Mouse (Mus musculus) embryonic facial prominence, embryonic 10.5 days (tissue): ENCODE results near the gene Pyroxd2. TPM values are rescaled to one million over a fixed set of nuclear protein-coding genes. Genes with fewer than 3 reads are reported as not detected.
"Not testable (repeated sequence)": the region's sequence is repeated elsewhere in the genome, so short reads cannot be mapped to it uniquely, and the experiment has no call there.

Experiments used
- DNase-seq: peaks from one replicate; pipeline ENCODE4 v3.0.0-alpha.2; 2017; ENCODE audit warnings: low spot score
- H3K27ac ChIP-seq: fragments of 300-500 bp; sonication (generic); replicated peaks from 2 replicates; pipeline ENCODE4 v1.5.1; 2016; ENCODE audit warnings: mild to moderate bottlenecking
- H3K27me3 ChIP-seq: fragments of 300-500 bp; sonication (generic); replicated peaks from 2 replicates; pipeline ENCODE4 v1.6.1; 2016; ENCODE audit warnings: low read depth, mild to moderate bottlenecking; ENCODE audit not compliant: poor library complexity, severe bottlenecking
- H3K36me3 ChIP-seq: fragments of 300-500 bp; sonication (generic); replicated peaks from 2 replicates; pipeline ENCODE4 v1.6.1; 2016; ENCODE audit warnings: mild to moderate bottlenecking, moderate library complexity
- H3K4me1 ChIP-seq: fragments of 300-500 bp; sonication (generic); 2 replicates; pipeline ENCODE4 v1.6.1; 2016
- H3K4me3 ChIP-seq: fragments of 300-500 bp; sonication (generic); 2 replicates; pipeline ENCODE4 v1.5.1; 2016; ENCODE audit warnings: mild to moderate bottlenecking, moderate library complexity
- H3K9me3 ChIP-seq: fragments of 300-500 bp; sonication (generic); 2 replicates; pipeline ENCODE4 v1.6.1; 2016; ENCODE audit warnings: mild to moderate bottlenecking
- WGBS: fragments of 180-500 bp; shearing (Covaris S2); methylation state at CpG from one replicate; pipeline ENCODE4 v1.1.7; 2016; 5-methylcytosine and 5-hydroxymethylcytosine counted together
- polyA plus RNA-seq: library from polyadenylated mRNA; unstranded; fragments of >200 nt; fragmentation: Nextera tagmentation; extraction: Ambion mirVana; gene quantifications from 2 replicates; pipeline ENCODE4 v1.2.1, GENCODE M21; 2016

Gene Pyroxd2
- 1.00 and 1.0 TPM in 2 replicates for polyA plus RNA-seq

GRCm38 (mm10) chr19:42752363-42752931 lies at the start of gene Pyroxd2:
Pyroxd2 (minus strand) TSS chr19:42752775.
- WGBS, result 4% methylated on average over 22 of the region's 22 CpGs
- peaks cover 55% of the 10 kb centered on the region for H3K4me1 ChIP-seq
- H3K27me3 ChIP-seq, result peaks cover 10% of the 10 kb centered on the region; the same call in 1 of the 2 replicates
- no peaks in the 10 kb centered on the region for H3K36me3 ChIP-seq
- peak within 1 kb of the TSS; percentile 87 for H3K27ac ChIP-seq
- peak; percentile 82 for DNase-seq
- no peaks in the 10 kb centered on the region for H3K9me3 ChIP-seq
- H3K4me3 ChIP-seq, result peak within 1 kb of the TSS; percentile 54

- Histone ChIP-seq H3K36me3 (no peaks in the 10 kb centered on the region), H3K4me3 (no peak overlapping the region), H3K4me1 (peaks cover 32% of the 10 kb centered on the region), H3K9me3 (no peaks in the 10 kb centered on the region), H3K27me3 (peaks cover 42% of the 10 kb centered on the region), H3K27ac (no peak overlapping the region)
- DNase-seq, result no peak
- 66% methylated on average over 2 of the region's 2 CpGs for WGBS
These were observed 45.3 kb upstream of the Pyroxd2 start for GRCm38 (mm10) chr19:42797866-42798265.

GRCm38 (mm10) chr19:42795801-42796200 lies 43.2 kb upstream of the Pyroxd2 start:
- no peak for DNase-seq
- Histone ChIP-seq H3K4me3 (peak overlapping the region; percentile 57), H3K9me3 (no peaks in the 10 kb centered on the region), H3K27me3 (peaks cover 42% of the 10 kb centered on the region), H3K27ac (peak overlapping the region; percentile 78), H3K4me1 (peaks cover 33% of the 10 kb centered on the region), H3K36me3 (no peaks in the 10 kb centered on the region)
- 30% methylated on average over 9 of the region's 9 CpGs for WGBS

GRCm38 (mm10) chr19:42794914-42795613 lies 42.5 kb upstream of the Pyroxd2 start:
- peak; percentile 90 for DNase-seq
- WGBS, result 2% methylated on average over 31 of the region's 31 CpGs
- H3K27ac ChIP-seq, result peak overlapping the region; percentile 78
- H3K9me3 ChIP-seq, result no peaks in the 10 kb centered on the region
- peaks cover 42% of the 10 kb centered on the region for H3K27me3 ChIP-seq
- peak overlapping the region; percentile 57 for H3K4me3 ChIP-seq
- H3K4me1 ChIP-seq, result peaks cover 33% of the 10 kb centered on the region
- no peaks in the 10 kb centered on the region for H3K36me3 ChIP-seq

GRCm38 (mm10) chr19:42788311-42788710 lies 35.7 kb upstream of the Pyroxd2 start:
- H3K9me3 ChIP-seq, result no peaks in the 10 kb centered on the region
- 63% methylated on average over 5 of the region's 5 CpGs for WGBS

GRCm38 (mm10) chr19:42785562-42786220 lies 33.1 kb upstream of the Pyroxd2 start:
- H3K36me3 ChIP-seq, result no peaks in the 10 kb centered on the region
- H3K27me3 ChIP-seq, result peaks cover 27% of the 10 kb centered on the region
- DNase-seq, result no peak
- no peaks in the 10 kb centered on the region for H3K9me3 ChIP-seq
- no peak overlapping the region for H3K27ac ChIP-seq
- H3K4me1 ChIP-seq, result peaks cover 21% of the 10 kb centered on the region; the same call in 1 of the 2 replicates
- H3K4me3 ChIP-seq, result no peak overlapping the region
- WGBS, result 48% methylated on average over 8 of the region's 8 CpGs

More at GRCm38 (mm10) chr19:42788311-42788710, 35.7 kb upstream of the Pyroxd2 start:
- peaks cover 33% of the 10 kb centered on the region for H3K4me1 ChIP-seq
- no peaks in the 10 kb centered on the region for H3K36me3 ChIP-seq
- no peak for DNase-seq
- H3K4me3 ChIP-seq, result no peak overlapping the region
- no peak overlapping the region for H3K27ac ChIP-seq
- H3K27me3 ChIP-seq, result peaks cover 27% of the 10 kb centered on the region

GRCm38 (mm10) chr19:42785129-42785528 lies 32.6 kb upstream of the Pyroxd2 start:
- 35% methylated on average over 2 of the region's 2 CpGs for WGBS
- H3K9me3 ChIP-seq, result no peaks in the 10 kb centered on the region

GRCm38 (mm10) chr19:42780156-42780538 lies 27.6 kb upstream of the Pyroxd2 start:
- not testable (repeated sequence) for H3K27me3 ChIP-seq, DNase-seq, H3K9me3 ChIP-seq, H3K36me3 ChIP-seq
- H3K4me3 ChIP-seq, result peak overlapping the region; percentile 66
- H3K27ac ChIP-seq, result peak overlapping the region; percentile 91
- peaks cover 26% of the 10 kb centered on the region for H3K4me1 ChIP-seq
- WGBS, result 45% methylated on average over 7 of the region's 7 CpGs

More at GRCm38 (mm10) chr19:42785129-42785528, 32.6 kb upstream of the Pyroxd2 start:
- Histone ChIP-seq H3K4me1 (peaks cover 22% of the 10 kb centered on the region), H3K27ac (no peak overlapping the region), H3K4me3 (no peak overlapping the region), H3K27me3 (peaks cover 27% of the 10 kb centered on the region), H3K36me3 (no peaks in the 10 kb centered on the region)
- no peak for DNase-seq

- DNase-seq, result peak; percentile 91
- H3K4me1 ChIP-seq, result peaks cover 22% of the 10 kb centered on the region
- WGBS, result under 1% methylated on average over 43 of the region's 43 CpGs
- no peaks in the 10 kb centered on the region for H3K9me3 ChIP-seq
- H3K36me3 ChIP-seq, result no peaks in the 10 kb centered on the region; the same call in 1 of the 2 replicates
- 0 out of 2 replicates have a peak, but pooled peaks cover 2% of the 10 kb centered on the region for H3K27me3 ChIP-seq
- peak within 1 kb of the TSS; percentile 66 for H3K4me3 ChIP-seq
- peak within 1 kb of the TSS; percentile 91 for H3K27ac ChIP-seq
These were observed 27.1 kb upstream of the Pyroxd2 start, which contains the start of gene Hps1 for GRCm38 (mm10) chr19:42779531-42780155. Hps1 (minus strand) TSS chr19:42779978.

- WGBS, result 79% methylated on average over 5 of the region's 5 CpGs
- DNase-seq, result no peak
- H3K27ac ChIP-seq, result no peak overlapping the region
These were observed 25.2 kb upstream of the Pyroxd2 start for GRCm38 (mm10) chr19:42777801-42778200.

GRCm38 (mm10) chr19:42776813-42777212 lies 24.2 kb upstream of the Pyroxd2 start:
- H3K4me1 ChIP-seq, result peaks cover 22% of the 10 kb centered on the region
- H3K4me3 ChIP-seq, result no peak overlapping the region
- H3K27me3 ChIP-seq, result no peaks in the 10 kb centered on the region
- no peaks in the 10 kb centered on the region; the same call in 1 of the 2 replicates for H3K36me3 ChIP-seq
- no peaks in the 10 kb centered on the region for H3K9me3 ChIP-seq
- no peak for DNase-seq
- 100% methylated on average over 1 of the region's 1 CpGs for WGBS
- H3K27ac ChIP-seq, result no peak overlapping the region

More at GRCm38 (mm10) chr19:42777801-42778200, 25.2 kb upstream of the Pyroxd2 start:
- Histone ChIP-seq H3K4me3 (no peak overlapping the region), H3K36me3 (no peaks in the 10 kb centered on the region; the same call in 1 of the 2 replicates), H3K27me3 (no peaks in the 10 kb centered on the region), H3K9me3 (no peaks in the 10 kb centered on the region), H3K4me1 (peaks cover 22% of the 10 kb centered on the region)
